Comparison of ENCODE assay signal across 11 mouse cellular contexts in the genomic region with DNA sequence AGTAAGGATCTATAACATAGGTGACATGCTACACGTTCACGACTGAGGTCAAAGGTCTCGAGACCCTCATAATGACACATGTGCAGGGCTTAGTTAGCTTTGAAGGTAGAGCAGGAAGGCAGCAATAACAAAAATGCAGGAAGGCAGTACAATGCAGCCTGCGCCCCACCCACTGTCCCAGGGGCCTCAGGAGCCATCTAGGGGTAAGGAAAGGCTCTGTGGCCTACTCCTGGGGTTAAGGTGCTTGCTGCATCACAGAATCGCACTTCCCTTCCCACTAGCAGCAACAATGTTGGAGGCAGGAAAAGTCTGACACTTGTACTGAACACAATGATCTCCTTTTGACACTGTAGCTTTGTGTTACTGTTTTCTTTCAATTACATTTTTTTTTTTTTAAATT. TPM values are rescaled to one million over a fixed set of nuclear protein-coding genes. Genes with fewer than 3 reads are reported as not detected.
DNase-seq lines count a peak whose midpoint lies in the region; ATAC-seq lines count a peak whose summit lies in the region.
"Had no signal": no experiment of that assay in that cellular context is flagged by ENCODE, and none has a peak within 500 bp of the region (broad histone marks: within the 10 kb centered on the region; RNA-seq: fewer than 3 reads in every experiment).

No protein-coding gene starts in this region.

- 0 out of 2 replicates have a peak overlapping the region, but pooled peaks have one; percentile 35 for H3K9ac ChIP-seq in hindbrain, embryonic 13.5 days
- H3K9ac ChIP-seq in kidney, embryonic 16.5 days (replicated peaks; ENCODE audit: low read length) = no peak overlapping the region
- H3K9ac ChIP-seq: midbrain, embryonic 12.5 days; neural tube, embryonic 15.5 days had no signal

- H3K27ac ChIP-seq in hindbrain, embryonic 13.5 days = no peak overlapping the region
- no peak overlapping the region for H3K27ac ChIP-seq in hindbrain, embryonic 10.5 days
- H3K27ac ChIP-seq in kidney, embryonic 16.5 days (ENCODE audit: low read length) = peak overlapping the region; percentile 50; the same call in 1 of the 2 replicates
- H3K27ac ChIP-seq: midbrain, embryonic 12.5 days; neural tube, embryonic 15.5 days had no signal

- peaks cover 10% of the 10 kb centered on the region; the same call in 1 of the 2 replicates for H3K4me1 ChIP-seq in hindbrain, embryonic 13.5 days (replicated peaks)
- no peaks in the 10 kb centered on the region; the same call in 1 of the 2 replicates for H3K4me1 ChIP-seq in hindbrain, embryonic 10.5 days (replicated peaks)
- H3K4me1 ChIP-seq in kidney, embryonic 16.5 days (ENCODE audit: insufficient read depth, low read length) = peaks cover 8% of the 10 kb centered on the region
- H3K4me1 ChIP-seq: midbrain, embryonic 12.5 days had no signal

- H3K36me3 ChIP-seq in hindbrain, embryonic 13.5 days = peaks cover 10% of the 10 kb centered on the region
- H3K36me3 ChIP-seq in hindbrain, embryonic 10.5 days = peaks cover 39% of the 10 kb centered on the region
- H3K36me3 ChIP-seq in kidney, embryonic 16.5 days (ENCODE audit: insufficient read depth, low read length) = peaks cover 22% of the 10 kb centered on the region; the same call in 1 of the 2 replicates
- H3K36me3 ChIP-seq: neural tube, embryonic 15.5 days had no signal

- ATAC-seq in hindbrain, embryonic 13.5 days (ENCODE audit: low FRiP score) = no peak
- ATAC-seq in kidney, embryonic 16.5 days (ENCODE audit: low FRiP score, low TSS enrichment) = no peak
- no peak for ATAC-seq in megakaryocyte, adult 5-6 weeks (ENCODE audit: poor library complexity, severe bottlenecking)

- H3K9me3 ChIP-seq in hindbrain, embryonic 13.5 days = no peaks in the 10 kb centered on the region
- no peaks in the 10 kb centered on the region for H3K9me3 ChIP-seq in hindbrain, embryonic 10.5 days
- H3K9me3 ChIP-seq in kidney, embryonic 16.5 days (ENCODE audit: low read length) = no peaks in the 10 kb centered on the region
- H3K9me3 ChIP-seq: midbrain, embryonic 12.5 days; neural tube, embryonic 15.5 days had no signal

- 76% methylated on average over 5 of the region's 5 CpGs for WGBS in hindbrain, embryonic 13.5 days
- WGBS in hindbrain, embryonic 10.5 days = 85% methylated on average over 5 of the region's 5 CpGs
- 66% methylated on average over 5 of the region's 5 CpGs for WGBS in kidney, embryonic 16.5 days

- no peak overlapping the region for H3K4me2 ChIP-seq in hindbrain, embryonic 13.5 days
- H3K4me2 ChIP-seq in kidney, embryonic 16.5 days (replicated peaks; ENCODE audit: low read depth, low read length) = no peak overlapping the region
- H3K4me2 ChIP-seq: midbrain, embryonic 12.5 days; neural tube, embryonic 15.5 days had no signal

- no peaks in the 10 kb centered on the region for H3K27me3 ChIP-seq in hindbrain, embryonic 13.5 days
- no peaks in the 10 kb centered on the region for H3K27me3 ChIP-seq in hindbrain, embryonic 10.5 days (ENCODE audit: insufficient read depth, poor library complexity, severe bottlenecking)
- H3K27me3 ChIP-seq in kidney, embryonic 16.5 days (ENCODE audit: insufficient read depth, low read length) = no peaks in the 10 kb centered on the region
- H3K27me3 ChIP-seq: midbrain, embryonic 12.5 days; neural tube, embryonic 15.5 days had no signal

- no peak overlapping the region for H3K4me3 ChIP-seq in hindbrain, embryonic 13.5 days
- no peak overlapping the region for H3K4me3 ChIP-seq in hindbrain, embryonic 10.5 days
- no peak overlapping the region for H3K4me3 ChIP-seq in kidney, embryonic 16.5 days (ENCODE audit: low read length)
- H3K4me3 ChIP-seq: midbrain, embryonic 12.5 days; neural tube, embryonic 15.5 days had no signal

- DNase-seq in hindbrain, embryonic 10.5 days (ENCODE audit: low spot score) = no peak
- peak; percentile 27 for DNase-seq in thymus, postnatal 4 days
- DNase-seq in thymus, postnatal 25 days = no peak
- no peak for DNase-seq in left cerebral cortex, adult 18-20 months (ENCODE audit: low spot score in 2 of 2)
- no peak for DNase-seq in cerebellum, postnatal 36 days
- DNase-seq: gastrocnemius, postnatal 36 days had no signal

RNA-seq across cellular contexts. Expression of gene Rcc1, which starts 34.2 kb away (rescaled TPM):
- polyA plus RNA-seq in hindbrain, embryonic 13.5 days (2015; fragmentation: Nextera tagmentation; extraction: Ambion mirVana) = 37.2 and 42.1 TPM in 2 replicates
- 116 and 157 TPM in 2 replicates for polyA plus RNA-seq in hindbrain, embryonic 10.5 days (2016; fragmentation: Nextera tagmentation; extraction: Ambion mirVana)
- 89.6 and 92.7 TPM in 2 replicates for polyA plus RNA-seq in kidney, embryonic 16.5 days (2015; fragmentation: Nextera tagmentation; extraction: Ambion mirVana)
- 10 to 100 TPM; 11.6 to 13.2 TPM for total RNA-seq in left cerebral cortex, adult 18-20 months (2021)
- 14.0 TPM in 2 replicates for total RNA-seq in megakaryocyte, adult 5-6 weeks (2015)
- 20.4 and 21.0 TPM in 2 replicates for total RNA-seq in megakaryocyte, adult 5-6 weeks (2017)

RNA-seq across cellular contexts. Expression of gene Phactr4, which starts 34.7 kb away (rescaled TPM):
- 10.5 and 11.5 TPM in 2 replicates for polyA plus RNA-seq in hindbrain, embryonic 13.5 days (2015; fragmentation: Nextera tagmentation; extraction: Ambion mirVana)
- 24.2 and 25.5 TPM in 2 replicates for polyA plus RNA-seq in hindbrain, embryonic 10.5 days (2016; fragmentation: Nextera tagmentation; extraction: Ambion mirVana)
- 23.7 and 32.8 TPM in 2 replicates for polyA plus RNA-seq in kidney, embryonic 16.5 days (2015; fragmentation: Nextera tagmentation; extraction: Ambion mirVana)
- total RNA-seq in left cerebral cortex, adult 18-20 months (2021) = 10 to 100 TPM; 10.3 to 11.8 TPM
- total RNA-seq in megakaryocyte, adult 5-6 weeks (2015) = 33.8 and 36.3 TPM in 2 replicates
- total RNA-seq in megakaryocyte, adult 5-6 weeks (2017) = 6.6 and 13.2 TPM in 2 replicates

RNA-seq across cellular contexts. Expression of gene Trnau1ap, which starts 58.3 kb away (rescaled TPM):
- polyA plus RNA-seq in hindbrain, embryonic 13.5 days (2015; fragmentation: Nextera tagmentation; extraction: Ambion mirVana) = 75.7 and 80.9 TPM in 2 replicates
- polyA plus RNA-seq in hindbrain, embryonic 10.5 days (2016; fragmentation: Nextera tagmentation; extraction: Ambion mirVana) = 90.6 and 91.5 TPM in 2 replicates
- polyA plus RNA-seq in kidney, embryonic 16.5 days (2015; fragmentation: Nextera tagmentation; extraction: Ambion mirVana) = 75.8 and 77.0 TPM in 2 replicates
- 10 to 100 TPM; 24.3 to 26.2 TPM for total RNA-seq in left cerebral cortex, adult 18-20 months (2021)
- 25.3 and 32.6 TPM in 2 replicates for total RNA-seq in megakaryocyte, adult 5-6 weeks (2015)
- total RNA-seq in megakaryocyte, adult 5-6 weeks (2017) = 22.6 and 25.7 TPM in 2 replicates
